Mouse (Mus musculus) heart, postnatal 4 days (tissue): ENCODE measurements around the gene C2cd4c. TPM values are rescaled to one million over a fixed set of nuclear protein-coding genes. Genes with fewer than 3 reads are reported as not detected.

Source experiments
- DNase-seq: peaks from one replicate; pipeline ENCODE4 v3.0.0; 2021
- total RNA-seq, 2 experiments: library from RNA; stranded (reverse); gene quantifications; 2 replicates each; pipeline ENCODE4 v1.2.3; 2021

The C2cd4c gene
- total RNA-seq, 2 experiments from 2014 or later: 0.10 to 0.11 TPM

DNA sequence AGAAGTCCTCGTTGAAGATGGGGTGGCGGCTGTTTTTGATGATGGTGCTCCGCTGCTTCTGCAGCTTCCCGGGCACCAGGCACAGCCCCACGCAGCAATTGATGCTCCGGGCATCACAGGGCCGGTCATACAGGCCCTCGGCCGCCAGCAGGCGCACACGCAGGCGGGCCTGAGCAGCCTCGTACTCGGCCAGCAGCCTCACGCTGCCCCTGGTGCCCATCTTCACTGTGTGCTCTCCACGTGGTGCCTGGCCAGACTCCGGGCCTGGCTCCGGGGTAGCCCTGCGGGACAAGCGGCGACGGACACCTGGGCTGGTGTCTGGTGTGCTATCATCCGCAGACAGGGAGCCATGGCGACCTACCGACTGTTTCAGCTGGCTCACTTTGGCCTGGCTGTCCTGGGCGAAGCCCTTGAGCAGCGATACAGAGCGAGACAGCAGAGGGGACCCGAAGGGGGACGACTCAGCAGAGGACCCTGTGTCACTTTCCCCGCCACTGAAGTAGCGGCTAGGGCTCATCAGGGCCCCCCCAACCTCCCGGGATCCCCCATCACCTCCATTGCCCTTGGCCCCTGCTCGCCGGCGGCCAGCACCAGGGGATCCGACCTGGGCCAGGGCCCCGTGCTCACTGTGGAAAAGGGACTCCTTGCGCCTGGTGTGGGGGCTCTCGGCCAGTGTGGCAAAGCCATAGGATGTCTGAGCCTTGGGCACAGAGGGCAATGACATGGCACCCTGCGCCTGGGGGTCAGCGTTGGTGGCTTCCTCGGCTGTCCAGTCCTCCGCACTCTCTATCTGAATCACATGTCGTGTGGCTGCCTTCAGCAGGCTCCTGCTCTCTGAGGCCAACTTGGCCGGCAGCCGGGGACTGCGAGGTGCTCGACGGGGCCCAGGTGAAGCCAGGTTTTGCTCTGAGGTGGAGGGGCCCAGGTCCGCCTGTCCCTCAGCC is 1.4 kb downstream of the C2cd4c start:
- peak; percentile 28 for DNase-seq

DNA sequence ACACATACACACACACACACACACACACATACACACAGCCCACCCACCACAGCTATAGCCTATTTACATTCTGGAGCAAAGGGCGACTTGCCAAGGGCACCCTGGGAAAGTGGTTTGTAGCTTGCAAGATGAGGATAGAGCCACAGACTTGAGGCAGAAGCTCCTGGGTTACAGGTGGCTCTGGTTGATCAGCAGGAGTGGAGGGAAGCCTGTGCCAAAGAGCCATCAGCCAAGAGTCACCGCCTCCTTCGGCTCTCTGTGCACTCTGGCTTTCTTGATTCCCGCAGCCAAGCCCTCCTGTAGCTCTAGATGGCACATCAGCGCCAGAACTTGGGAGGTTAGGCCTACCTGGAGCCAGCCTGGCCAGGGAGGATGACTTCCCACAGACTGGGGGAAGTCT is 2.5 kb downstream of the C2cd4c start:
- DNase-seq: no peak

DNA sequence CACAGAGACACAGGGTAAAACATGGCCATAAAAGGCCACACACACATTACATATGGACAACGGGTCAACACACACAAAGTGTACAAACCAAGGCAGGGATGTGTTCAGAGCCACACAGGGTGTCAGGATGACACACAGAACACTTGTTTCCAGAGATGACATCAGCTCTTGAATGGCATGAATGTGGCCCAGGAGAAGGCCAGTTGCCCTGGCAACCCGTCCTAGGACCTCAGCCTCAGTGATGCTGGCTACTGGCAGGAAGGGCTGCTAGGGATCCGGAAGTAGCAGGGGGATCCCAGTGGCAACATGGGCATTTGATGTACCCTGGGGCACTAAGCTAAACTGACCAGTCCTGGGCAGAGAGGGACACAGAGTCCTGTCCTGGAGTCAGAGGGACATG is 4.5 kb downstream of the C2cd4c start:
- DNase-seq: no peak

DNA sequence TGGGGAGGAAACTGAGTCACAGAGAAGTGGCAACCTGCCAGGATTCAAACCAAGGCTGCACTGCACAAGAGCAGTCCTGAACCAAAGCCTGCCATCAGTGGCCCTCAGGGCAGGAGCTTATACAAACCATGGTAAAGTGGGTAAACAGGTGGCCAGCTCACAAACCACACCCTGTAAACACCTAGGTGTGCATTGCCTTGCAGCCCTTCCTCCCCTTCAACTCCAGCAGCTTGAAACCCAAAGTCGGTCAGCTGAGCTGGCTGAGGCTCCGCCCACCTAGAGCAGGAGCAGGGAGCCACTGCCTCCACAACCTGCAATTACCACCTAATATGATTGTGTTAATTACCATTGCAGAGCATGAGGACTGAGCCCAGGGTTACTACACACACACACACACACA is 5.9 kb downstream of the C2cd4c start:
- no peak for DNase-seq

DNA sequence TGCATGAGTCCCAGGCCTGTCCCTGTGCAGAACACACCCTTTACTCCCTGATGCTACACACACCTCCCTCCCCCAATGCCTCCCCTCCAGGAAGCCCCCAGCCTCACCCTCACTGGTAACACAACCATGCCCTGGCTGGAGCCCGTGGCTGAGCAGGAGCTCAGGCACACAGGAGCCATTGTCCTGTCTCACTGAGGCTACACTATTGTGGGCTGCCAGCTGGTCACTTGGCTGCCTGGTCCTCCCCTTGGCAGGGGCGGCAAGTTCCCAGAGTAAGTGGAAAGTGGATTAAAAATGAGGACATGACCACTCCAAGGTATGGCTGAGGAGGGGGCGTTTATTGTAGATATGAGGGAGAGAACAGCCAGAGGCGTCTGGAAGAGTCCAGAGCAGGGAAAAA is 7.3 kb downstream of the C2cd4c start:
- no peak for DNase-seq

DNA sequence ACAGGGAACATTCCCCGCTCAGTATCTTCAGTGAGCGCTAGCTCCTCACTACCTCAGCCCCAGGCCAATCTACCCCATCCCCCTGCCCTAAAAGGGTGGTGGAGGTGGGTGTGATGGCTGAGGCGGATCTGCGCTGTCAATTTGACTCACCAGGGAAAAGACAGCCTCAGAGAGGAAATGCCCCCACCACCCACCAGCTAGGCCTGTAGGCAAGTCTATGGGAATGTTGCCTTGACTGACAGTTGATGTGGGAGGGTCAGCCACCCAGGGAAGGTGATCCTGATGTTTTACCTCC is 15.9 kb downstream of the C2cd4c start:
- DNase-seq: no peak

DNA sequence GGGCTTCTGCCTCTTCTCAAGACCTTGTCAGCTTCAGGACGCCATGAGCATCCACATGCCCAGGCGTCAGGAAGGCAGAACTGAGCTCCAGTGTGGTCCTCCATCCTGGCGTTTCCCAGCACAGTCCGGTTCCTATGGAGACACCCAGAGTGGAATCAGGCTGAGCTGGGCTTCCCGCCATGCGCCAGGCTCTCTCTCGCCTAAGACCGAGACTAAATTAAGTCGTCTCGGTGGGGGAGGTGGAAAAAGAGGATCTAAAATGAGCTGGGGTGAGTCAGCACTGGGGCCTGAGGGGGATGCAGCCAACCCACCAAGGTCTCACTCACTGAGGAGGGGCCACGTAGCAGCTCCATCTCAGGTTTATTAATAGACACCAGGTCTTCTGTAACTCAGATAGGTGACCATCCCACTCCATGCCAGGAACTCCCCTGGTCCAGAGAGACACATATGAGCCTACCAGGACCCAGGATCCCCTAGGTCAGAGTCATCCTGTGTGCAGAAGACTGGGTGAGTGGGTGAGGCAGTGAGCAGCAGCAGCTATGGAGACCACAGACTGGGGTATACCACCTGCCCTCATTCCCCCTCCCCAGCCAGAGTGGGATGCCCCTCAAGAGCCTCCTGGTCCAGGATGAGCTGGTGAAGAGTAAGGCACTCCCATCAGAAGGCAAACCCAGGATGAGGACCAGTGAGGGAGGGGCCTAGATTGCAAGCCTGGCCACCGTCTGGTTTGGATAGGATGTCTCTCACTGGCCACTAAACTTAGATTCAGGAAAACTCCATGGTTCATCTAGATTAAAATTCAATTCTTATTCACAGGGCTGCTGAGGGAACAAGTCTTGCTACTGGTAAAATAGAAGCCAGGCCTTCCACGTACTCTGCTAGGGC is 16.5 kb downstream of the C2cd4c start:
- DNase-seq: no peak

DNA sequence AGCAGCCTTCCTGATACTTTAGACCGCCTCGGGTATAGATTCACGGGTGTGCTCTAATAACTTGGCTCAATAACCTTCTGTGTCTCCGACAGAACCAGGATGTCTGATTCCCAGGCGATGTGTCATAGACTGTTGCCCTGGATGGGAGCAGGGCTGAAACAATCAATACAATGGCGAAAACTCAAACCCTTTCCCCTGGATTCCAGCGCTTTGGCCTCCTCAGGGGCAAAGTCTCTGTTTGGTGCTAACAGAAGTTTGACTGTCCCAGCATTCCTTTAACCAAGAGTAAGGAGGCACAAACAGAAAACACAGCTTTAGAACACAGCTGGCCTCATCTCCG is 18.3 kb downstream of the C2cd4c start:
- no peak for DNase-seq

DNA sequence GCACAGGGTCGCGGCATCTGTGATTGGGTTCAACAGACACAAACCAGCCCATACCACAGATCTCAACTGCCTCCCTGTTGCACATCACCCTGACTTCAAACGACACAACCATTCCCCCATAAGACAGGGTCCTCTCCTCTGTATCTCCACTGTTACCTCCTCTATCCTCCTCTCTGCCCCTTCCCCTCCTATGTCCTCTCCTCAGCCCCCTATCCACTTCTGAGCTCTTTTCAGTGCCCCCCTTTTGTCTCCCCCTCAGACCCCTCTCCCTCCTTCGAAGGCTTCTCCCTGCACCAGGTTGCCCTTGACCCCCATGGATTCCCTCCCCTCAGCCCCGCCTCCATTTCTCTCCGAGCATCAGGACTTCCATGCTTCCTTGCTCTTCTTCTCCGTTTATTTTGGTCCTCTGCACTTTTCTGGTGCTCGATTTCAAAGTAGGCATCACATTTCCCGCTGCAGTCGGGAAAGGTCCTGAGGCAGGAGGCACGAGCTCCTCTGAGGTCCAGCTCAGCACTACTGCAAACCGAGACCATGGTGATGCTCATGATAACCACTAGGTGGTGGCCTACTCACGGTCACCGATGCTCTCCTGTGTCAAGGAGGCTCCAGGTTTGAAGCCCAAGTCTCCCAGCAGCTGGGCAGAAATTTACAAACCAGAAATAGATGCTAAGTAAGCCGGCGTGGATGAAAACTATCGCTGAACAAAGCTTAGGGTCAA is 18.8 kb downstream of the C2cd4c start:
- peak; percentile 62 for DNase-seq

DNA sequence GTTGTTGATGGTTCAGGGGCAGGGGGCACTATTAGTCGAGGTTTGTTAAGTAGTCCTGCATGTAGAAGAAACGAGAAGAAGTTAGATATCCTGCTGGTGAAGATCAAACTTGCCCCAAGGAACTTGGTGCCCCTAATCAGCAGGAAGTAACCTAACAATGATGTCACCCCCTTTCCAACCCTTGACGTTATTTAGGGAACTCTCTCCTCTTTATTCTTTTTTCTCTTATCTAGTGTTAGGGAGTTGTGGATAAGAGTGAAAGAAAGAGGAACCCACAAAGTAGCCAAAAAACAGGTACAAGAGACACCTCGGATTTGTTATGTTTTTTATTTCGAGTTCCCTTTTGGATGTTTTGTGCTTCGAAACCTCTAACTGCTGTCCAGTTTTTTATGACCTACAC is 19.7 kb downstream of the C2cd4c start:
- no peak for DNase-seq

DNA sequence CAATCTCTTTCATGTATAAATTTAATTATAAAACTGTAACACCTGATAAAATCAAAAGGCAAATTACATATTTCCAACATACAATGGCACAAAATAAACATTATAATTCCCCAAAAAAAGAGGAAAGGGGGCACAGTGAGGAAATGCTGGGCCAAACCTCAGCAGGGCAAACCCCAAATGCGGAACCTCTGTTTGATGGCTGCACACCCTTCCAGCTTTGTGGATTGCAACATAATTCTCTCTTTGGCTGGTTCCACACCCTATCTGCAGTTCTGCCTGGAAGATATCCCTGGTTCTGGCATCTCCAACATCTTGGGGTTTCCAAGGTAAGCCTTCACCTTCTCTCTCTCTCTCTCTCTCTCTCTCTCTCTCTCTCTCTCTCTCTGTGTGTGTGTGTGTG is 23.1 kb downstream of the C2cd4c start:
- no peak for DNase-seq

DNA sequence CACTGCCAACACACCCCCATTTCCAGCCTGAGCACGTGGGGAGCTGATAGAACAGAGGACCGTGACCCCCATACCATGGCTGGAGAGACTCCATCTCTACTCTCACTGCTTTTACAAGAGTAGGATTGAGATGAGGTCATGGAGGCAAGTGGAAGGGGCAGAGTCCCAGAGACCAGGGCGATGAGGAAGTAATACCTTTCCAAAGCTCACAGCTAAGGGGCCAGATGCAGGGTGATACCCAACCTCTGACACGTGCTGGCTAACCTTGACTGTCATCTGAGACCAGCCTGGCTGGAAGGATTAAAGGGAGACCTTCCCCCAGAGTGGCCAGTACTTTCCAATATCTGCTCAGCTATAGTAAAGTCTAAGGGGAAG is 26.1 kb downstream of the C2cd4c start:
- DNase-seq: no peak

DNA sequence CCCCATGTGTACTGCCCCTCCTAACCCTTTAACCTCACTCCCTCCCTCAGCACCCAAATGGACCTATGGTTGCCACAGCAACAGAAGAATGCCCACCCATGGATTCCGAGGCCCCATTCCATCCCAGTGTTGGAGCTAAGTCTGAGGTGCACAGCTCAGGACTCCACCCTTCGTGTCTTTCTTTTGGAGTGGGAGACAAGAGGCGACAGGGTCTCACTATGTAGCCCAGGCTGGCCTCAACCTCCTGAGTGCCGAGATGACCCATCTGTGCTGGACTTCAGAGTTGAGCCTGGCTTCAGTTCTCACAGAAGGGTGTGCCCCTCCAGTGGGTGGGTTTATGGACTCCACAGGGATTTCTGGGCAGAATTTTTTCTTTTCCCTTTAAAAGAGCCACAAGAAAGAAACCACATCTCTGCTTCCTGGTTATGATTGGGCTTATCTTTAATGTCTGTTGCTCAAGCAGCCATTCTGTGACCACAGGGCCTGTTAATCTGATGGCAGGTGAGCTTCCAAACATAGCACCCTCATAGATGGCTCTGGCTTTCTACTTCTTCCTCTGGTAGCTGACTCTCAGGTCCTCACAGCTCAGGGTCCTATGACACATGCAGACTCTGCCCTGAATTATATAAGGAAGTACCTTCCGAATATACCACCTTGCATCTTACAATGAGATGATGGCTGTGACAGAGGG is 26.6 kb downstream of the C2cd4c start, which contains the start of gene Theg:
Gene Theg (minus strand): TSS at position 271 of the 691 bp plus-strand sequence.
- DNase-seq: no peak

DNA sequence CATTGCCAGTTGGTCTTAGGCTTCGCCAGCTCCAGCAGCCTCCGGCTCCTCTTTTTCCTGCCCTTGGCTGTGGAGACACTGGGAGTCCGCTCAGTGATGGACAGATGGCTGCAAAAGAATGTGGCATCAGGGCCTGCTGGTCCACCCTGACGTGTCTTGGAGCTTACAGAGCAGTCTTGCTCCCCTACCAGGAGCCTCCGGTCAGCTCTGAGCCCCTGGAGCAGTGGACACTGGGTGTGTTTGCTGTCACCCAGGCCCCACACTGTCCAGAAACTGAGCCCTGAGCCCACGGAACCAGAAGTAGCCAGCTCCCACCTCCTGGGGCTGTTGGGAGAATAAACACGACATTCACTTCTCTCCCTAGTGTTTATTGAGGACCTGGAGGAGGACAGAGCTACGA is 27.6 kb downstream of the C2cd4c start:
- no peak for DNase-seq

DNA sequence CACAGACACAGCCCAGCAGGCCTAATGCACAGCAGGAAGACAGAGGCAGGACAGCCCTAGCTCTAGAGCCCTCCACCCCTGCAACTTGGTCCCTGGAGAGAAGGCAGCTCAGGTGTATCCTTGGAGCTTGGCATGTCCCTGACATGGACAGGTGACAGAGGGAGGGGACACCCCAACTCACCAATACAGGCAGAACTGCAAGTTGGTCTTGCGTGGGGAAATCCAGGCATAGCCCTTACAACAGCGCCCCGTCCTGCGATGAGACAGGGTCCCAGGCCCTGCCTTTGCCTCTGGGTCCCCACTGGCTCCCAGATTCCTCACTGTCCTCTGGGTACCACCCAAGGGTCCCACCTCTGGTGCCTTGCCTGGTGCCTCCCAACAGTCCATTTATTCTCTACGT is 28.1 kb downstream of the C2cd4c start:
- DNase-seq: no peak

DNA sequence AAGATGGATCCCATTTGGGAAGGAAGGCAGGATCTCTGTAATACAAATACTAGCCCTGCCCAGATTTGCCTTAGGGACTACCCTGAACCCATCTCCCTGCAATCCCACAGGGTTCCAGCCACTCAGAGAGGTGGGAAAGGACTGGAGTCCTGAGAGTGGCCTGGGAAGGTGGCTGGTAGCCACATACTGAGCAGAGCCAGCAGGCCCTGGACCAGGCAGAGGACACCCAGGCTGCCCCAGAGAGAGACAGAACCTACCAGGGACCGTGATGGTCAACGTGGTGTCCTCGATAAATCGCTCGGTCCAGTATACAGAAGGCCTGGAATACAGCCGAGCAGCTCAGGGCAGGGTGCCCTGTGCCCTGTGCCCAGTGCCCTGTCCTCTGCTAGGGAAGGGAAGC is 28.7 kb downstream of the C2cd4c start:
- no peak for DNase-seq

DNA sequence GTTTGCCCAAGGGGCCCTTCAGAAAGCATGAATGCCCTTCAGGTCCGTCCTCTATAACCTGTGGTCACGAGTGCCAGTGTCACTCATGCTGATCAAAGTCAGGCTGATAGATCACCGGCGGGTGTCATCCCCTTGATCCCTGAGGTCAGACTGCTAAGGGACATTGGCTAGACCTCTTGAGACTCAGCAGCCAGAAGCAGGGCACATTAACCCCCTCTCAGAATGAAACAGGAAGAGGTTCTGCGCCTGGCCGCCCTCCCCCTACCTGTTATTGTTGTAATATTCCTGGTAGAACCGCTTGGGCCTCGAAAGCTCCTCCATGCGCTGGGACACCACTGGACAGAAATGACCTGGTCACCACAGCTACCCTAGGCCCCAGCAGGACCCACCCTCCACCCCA is 29.4 kb downstream of the C2cd4c start:
- no peak for DNase-seq

DNA sequence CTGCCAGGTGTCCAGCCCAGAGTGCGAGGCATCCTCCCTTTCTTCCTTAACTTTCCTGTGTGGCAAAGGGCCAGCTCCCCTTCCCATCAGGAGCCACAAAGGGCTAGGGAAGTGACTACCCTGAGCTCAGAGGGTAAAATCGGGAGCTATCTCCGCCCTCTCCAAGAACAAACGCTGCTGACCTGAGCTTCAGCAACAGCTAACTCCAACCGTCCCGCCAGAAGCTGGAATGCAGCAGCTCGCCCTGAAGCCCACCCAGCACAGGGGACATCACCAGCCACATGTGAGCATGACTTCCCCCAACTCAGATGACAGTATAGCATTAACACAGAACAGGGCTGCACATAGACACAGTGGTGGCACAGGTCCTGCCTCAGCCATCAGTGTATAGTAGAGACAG is 29.8 kb downstream of the C2cd4c start:
- no peak for DNase-seq

DNA sequence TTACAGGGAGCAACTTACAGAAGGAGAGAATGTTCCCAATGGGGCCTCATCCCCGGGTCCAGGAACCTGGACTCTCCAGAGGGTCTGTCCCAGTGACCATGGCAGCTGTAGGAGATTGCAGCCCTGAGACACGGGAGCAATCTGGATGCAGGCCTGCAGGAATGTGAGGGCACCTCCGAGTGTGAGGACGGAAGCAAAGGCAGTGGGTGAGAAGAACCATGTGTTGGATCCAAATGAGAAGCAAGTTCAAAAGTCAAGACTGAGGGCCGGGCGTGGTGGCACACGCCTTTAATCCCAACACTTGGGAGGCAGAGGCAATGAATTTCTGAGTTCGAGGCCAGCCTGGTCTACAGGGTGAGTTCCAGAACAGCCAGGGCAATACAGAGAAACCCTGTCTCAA is 32.3 kb downstream of the C2cd4c start:
- no peak for DNase-seq

DNA sequence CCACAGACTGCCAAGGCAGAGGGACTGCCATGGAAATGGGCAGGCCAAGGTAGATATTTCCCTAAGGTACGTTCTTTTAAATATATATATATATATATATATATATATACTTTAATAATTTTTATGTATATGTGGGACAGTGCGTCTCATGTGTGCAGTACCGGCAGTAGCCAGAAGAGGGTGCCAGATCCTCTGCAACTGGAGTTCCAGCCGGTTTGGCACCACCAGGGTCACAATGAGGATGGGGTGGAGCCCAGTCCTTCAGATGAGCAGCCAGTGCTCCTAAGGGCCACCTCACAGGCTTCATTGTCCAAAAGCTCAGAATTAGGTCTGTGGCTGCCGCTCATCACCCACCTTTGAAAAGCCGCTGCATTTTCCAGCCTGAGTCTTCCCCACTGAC is 33.0 kb downstream of the C2cd4c start:
- peak; percentile 60 for DNase-seq

DNA sequence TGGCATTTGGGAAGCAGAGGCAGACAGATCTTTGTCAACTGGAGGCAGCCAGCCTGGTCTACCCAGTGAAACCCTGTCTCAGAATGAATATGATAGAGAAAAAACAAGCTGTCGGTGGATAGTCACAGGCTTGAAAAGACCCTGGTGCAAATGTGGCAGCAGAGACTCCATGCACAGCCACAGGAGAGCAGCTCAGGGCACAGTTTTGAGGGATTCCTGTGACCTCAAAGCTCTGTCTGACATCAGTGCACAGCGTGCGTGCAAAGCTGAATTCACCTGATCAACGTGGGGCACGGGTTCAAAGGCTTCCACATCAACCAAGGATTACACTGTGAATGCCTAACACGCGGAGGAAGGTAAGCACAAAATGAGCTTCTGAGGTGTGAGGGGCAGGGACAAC is 33.5 kb downstream of the C2cd4c start:
- no peak for DNase-seq

DNA sequence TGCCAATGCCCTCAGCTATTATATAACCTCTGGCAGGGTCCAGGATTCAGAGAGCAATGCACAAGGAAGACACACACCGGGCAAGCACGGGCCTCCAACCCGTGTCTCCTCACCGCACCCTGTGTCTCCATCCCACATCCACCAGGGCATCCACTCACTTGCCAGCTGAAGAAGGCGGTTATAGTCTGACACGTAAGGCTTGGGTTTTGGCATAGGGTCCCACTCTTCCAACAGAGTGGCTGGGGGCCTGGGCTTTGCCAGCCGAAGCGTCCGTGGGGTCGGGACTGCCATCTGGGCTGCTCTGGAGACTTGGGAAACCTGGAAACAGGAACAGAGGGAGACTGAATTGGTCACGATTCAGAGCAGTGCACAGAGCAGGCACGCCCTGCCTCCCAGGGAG is 34.0 kb downstream of the C2cd4c start:
- no peak for DNase-seq

DNA sequence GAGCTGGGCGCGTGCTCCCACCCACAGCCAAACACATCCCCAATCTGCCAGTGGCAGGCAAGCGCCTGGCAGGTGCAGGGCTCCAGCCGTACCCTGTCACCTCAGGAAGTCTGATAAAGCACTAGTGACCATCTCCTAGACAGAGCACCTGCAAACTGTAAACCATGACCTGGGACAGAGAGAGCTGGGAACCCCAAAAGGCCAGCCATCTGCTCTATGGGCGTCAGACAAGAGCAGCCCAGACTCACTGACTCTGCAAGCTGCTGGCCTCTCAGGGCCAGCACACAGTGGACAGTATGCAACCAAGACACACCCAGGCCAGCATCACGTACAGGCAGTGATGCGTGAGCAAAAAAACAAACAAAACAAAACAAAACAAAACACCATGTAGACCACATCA is 34.9 kb downstream of the C2cd4c start:
- no peak for DNase-seq
